Mouse (Mus musculus): Measurements from ENCODE around the gene Dlg2.

GRCm38 (mm10) chr7:91397827-91398226 lies 921.4 kb downstream of the Dlg2 start:
- TF ChIP-seq CTCF (IDR thresholded peaks at IDR 0.05; ENCODE audit: insufficient read depth, low read length): no peak
- TF ChIP-seq POLR2A (IDR thresholded peaks at IDR 0.05; ENCODE audit: borderline replicate concordance, extremely low read depth, low read depth, low read length): no peak
